Mouse (Mus musculus): ENCODE measurements around the gene Gm20390. TPM values are rescaled to one million over a fixed set of nuclear protein-coding genes. Genes with fewer than 3 reads are reported as not detected.

The Gm20390 gene
- total RNA-seq, 2 experiments from 2014 or later, result 147 to 154 TPM

DNA sequence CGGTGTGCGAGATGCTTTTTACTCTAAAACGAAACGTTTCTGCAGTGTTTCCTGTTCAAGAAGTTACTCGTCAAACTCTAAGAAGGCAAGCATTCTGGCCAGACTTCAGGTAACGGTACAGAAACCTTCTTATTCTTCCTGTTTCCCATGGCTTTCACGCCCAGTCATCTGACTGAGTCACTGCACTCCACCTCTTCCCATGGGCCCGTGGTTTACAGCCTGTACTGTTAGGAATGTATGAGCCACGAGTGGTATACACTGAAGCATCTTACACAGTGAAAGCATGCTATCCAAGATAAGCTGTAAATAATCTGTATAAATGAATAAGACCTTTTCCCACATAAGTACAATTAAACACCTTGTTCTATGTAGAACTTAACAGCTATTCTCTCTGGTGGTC, 59.3 kb downstream of the Gm20390 start:
- DNase-seq (ENCODE audit: extremely low spot score in 1 of 2, low spot score in 2 of 2), result no peak
- intact Hi-C loops (cut with DNase I), result no loop called here

DNA sequence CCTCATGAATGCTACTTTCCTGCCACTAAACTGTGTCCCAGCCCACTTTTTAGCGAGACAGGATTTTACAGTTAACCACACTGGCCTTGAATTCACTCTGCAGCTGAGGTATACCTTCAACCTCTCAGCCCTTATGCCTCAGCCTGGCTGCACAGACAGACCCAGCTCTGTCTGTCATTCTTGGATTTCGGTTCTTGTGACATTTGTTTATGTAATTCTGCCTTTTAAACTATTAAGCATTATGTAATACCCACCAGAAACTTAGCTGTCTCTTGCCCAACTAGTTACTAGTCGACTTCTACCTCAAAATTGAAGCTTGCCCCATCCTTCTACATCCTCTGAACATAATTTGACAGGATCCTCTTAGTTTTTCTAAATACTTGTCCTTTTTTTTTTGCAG, 60.3 kb downstream of the Gm20390 start:
- intact Hi-C loops (cut with DNase I), result no loop called here
- DNase-seq (ENCODE audit: extremely low spot score in 1 of 2, low spot score in 2 of 2), result no peak

DNA sequence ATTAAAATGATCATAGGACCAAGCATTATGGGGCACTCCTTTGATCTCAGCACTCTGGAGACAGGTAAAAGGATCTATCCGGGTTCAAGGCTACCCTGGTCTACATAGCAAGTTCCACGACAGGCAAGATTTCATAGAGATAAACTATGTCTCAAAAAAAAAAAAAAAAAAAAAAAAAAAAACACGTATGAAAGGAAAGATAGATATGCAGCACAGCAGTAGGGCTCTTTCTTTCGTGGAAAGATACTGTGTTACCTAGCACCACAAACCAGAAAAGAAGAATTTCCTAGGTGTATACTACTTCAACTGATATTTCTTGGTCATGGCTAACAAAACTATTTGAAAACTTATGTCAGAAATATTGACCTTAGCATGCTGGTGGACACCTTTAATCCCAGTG, 61.3 kb downstream of the Gm20390 start:
- intact Hi-C loops (cut with DNase I), result no loop called here
- DNase-seq (ENCODE audit: extremely low spot score in 1 of 2, low spot score in 2 of 2), result no peak

Other genes with a start within 250 kb of the Gm20390 start
- 10 to 100 TPM; 28.4 to 28.8 TPM for gene Utp18, start 82.5 kb downstream of the Gm20390 start, total RNA-seq (2021)
- 10 to 100 TPM; 29.2 to 34.1 TPM for gene Mbtd1, start 82.4 kb downstream of the Gm20390 start, total RNA-seq (2021)
- 100 to 1,000 TPM; 200 to 228 TPM for gene Nme2, start 12.0 kb downstream of the Gm20390 start, total RNA-seq (2021)
- gene Nme1, start 228 bp upstream of the Gm20390 start, total RNA-seq (2021), result 100 to 1,000 TPM; 120 to 124 TPM
- 100 to 1,000 TPM; 236 to 246 TPM for gene Spag9, start 27.8 kb upstream of the Gm20390 start, total RNA-seq (2021)
- 10 to 100 TPM; 29.9 to 30.9 TPM for gene Tob1, start 243.2 kb upstream of the Gm20390 start, total RNA-seq (2021)